Mouse (Mus musculus) forebrain, embryonic 11.5 days (tissue): ENCODE measurements around the gene Arhgdib. TPM values are rescaled to one million over a fixed set of nuclear protein-coding genes. Genes with fewer than 3 reads are reported as not detected.
A peak's percentile ranks its signal among the peaks of the same experiment; 100 is the strongest.

ENCODE experiments used
- ATAC-seq: fragments of 200-750 bp; cut with Nextera tagmentation; replicated peaks from 2 replicates; pipeline ENCODE4 v1.8.0; 2017; ENCODE audit warnings: moderate TSS enrichment; ENCODE audit not compliant: low FRiP score
- DNase-seq: peaks from one replicate; pipeline ENCODE4 v3.0.0-alpha.2; 2017; ENCODE audit warnings: low spot score
- H3K27ac ChIP-seq: fragments of 300-500 bp; sonication (generic); 2 replicates; pipeline ENCODE4 v1.5.1; 2014; ENCODE audit warnings: low read depth, low read length
- H3K27me3 ChIP-seq: fragments of 300-500 bp; sonication (generic); 2 replicates; pipeline ENCODE4 v1.6.1; 2014; ENCODE audit warnings: mild to moderate bottlenecking, low read length, mixed read lengths; ENCODE audit not compliant: control insufficient read depth, insufficient read depth
- H3K36me3 ChIP-seq: fragments of 300-500 bp; sonication (generic); 2 replicates; pipeline ENCODE4 v1.6.1; 2014; ENCODE audit warnings: mild to moderate bottlenecking, low read length, moderate library complexity, mixed read lengths; ENCODE audit not compliant: control insufficient read depth, insufficient read depth
- H3K4me1 ChIP-seq: fragments of 300-500 bp; sonication (generic); replicated peaks from 2 replicates; pipeline ENCODE4 v1.6.1; 2014; ENCODE audit warnings: low read length, mixed read lengths; ENCODE audit not compliant: control insufficient read depth, insufficient read depth
- H3K4me2 ChIP-seq: fragments of 300-500 bp; sonication (generic); 2 replicates; pipeline ENCODE4 v1.6.1; 2014; ENCODE audit warnings: low read depth, mild to moderate bottlenecking, low read length, moderate library complexity, mixed read lengths; ENCODE audit not compliant: severe bottlenecking
- H3K4me3 ChIP-seq: fragments of 300-500 bp; sonication (generic); 2 replicates; pipeline ENCODE4 v1.5.1; 2014; ENCODE audit warnings: low read depth, low read length
- H3K9ac ChIP-seq: fragments of 300-500 bp; sonication (generic); 2 replicates; pipeline ENCODE4 v1.6.1; 2014; ENCODE audit warnings: low read length
- H3K9me3 ChIP-seq: fragments of 300-500 bp; sonication (generic); 2 replicates; pipeline ENCODE4 v1.6.1; 2016; ENCODE audit warnings: low read length, mixed read lengths; ENCODE audit not compliant: control insufficient read depth
- WGBS: fragments of 180-500 bp; shearing (Covaris S2); extraction: QIAGEN DNeasy Blood & Tissue Kit; methylation state at CpG from one replicate; pipeline ENCODE4 v1.1.7; 2014; 5-methylcytosine and 5-hydroxymethylcytosine counted together
- polyA plus RNA-seq: library from polyadenylated mRNA; unstranded; fragments of >200 nt; fragmentation: Nextera tagmentation; extraction: Ambion mirVana; gene quantifications from 2 replicates; pipeline ENCODE4 v1.2.1, GENCODE M21; 2014

Arhgdib gene
- polyA plus RNA-seq, 1 experiment from 2014 or later = 25.2 TPM

GRCm38 (mm10) chr6:136906937-136907293, 34.8 kb downstream of the Arhgdib start:
- H3K4me2 ChIP-seq = no peak overlapping the region
- DNase-seq = no peak
- WGBS = 73% methylated on average over 10 of the region's 10 CpGs
- no peaks in the 10 kb centered on the region for H3K4me1 ChIP-seq
- no peak overlapping the region for H3K27ac ChIP-seq
- no peaks in the 10 kb centered on the region for H3K36me3 ChIP-seq
- H3K9ac ChIP-seq = no peak overlapping the region
- H3K4me3 ChIP-seq = no peak overlapping the region
- no peaks in the 10 kb centered on the region for H3K9me3 ChIP-seq
- H3K27me3 ChIP-seq = no peaks in the 10 kb centered on the region
- peak; percentile 42; the same call in 1 of the 2 replicates for ATAC-seq

GRCm38 (mm10) chr6:136906283-136906936, 35.3 kb downstream of the Arhgdib start:
- 86% methylated on average over 19 of the region's 19 CpGs for WGBS
- H3K27ac ChIP-seq = no peak overlapping the region

GRCm38 (mm10) chr6:136903885-136904470, 37.7 kb downstream of the Arhgdib start:
- Histone ChIP-seq H3K4me3 (no peak overlapping the region), H3K36me3 (no peaks in the 10 kb centered on the region), H3K9ac (no peak overlapping the region), H3K27me3 (no peaks in the 10 kb centered on the region), H3K4me2 (no peak overlapping the region), H3K9me3 (no peaks in the 10 kb centered on the region), H3K27ac (no peak overlapping the region), H3K4me1 (no peaks in the 10 kb centered on the region)
- DNase-seq = no peak
- WGBS = 66% methylated on average over 8 of the region's 8 CpGs
- ATAC-seq = no peak

More at GRCm38 (mm10) chr6:136906283-136906936, 35.3 kb downstream of the Arhgdib start:
- H3K9ac ChIP-seq = no peak overlapping the region
- H3K36me3 ChIP-seq = no peaks in the 10 kb centered on the region
- H3K4me3 ChIP-seq = no peak overlapping the region
- no peak for ATAC-seq
- no peaks in the 10 kb centered on the region for H3K4me1 ChIP-seq
- no peaks in the 10 kb centered on the region for H3K27me3 ChIP-seq
- DNase-seq = no peak
- no peak overlapping the region for H3K4me2 ChIP-seq
- no peaks in the 10 kb centered on the region for H3K9me3 ChIP-seq

- no peak overlapping the region for H3K9ac ChIP-seq
- DNase-seq = no peak
- H3K9me3 ChIP-seq = no peaks in the 10 kb centered on the region
- ATAC-seq = no peak
- H3K4me1 ChIP-seq = no peaks in the 10 kb centered on the region
- no peak overlapping the region for H3K4me2 ChIP-seq
- no peak overlapping the region for H3K4me3 ChIP-seq
- no peaks in the 10 kb centered on the region for H3K27me3 ChIP-seq
- no peaks in the 10 kb centered on the region for H3K36me3 ChIP-seq
- WGBS = 90% methylated on average over 9 of the region's 9 CpGs
- no peak overlapping the region for H3K27ac ChIP-seq
These were observed 39.2 kb downstream of the Arhgdib start for GRCm38 (mm10) chr6:136902527-136902926.

GRCm38 (mm10) chr6:136901010-136901409, 40.7 kb downstream of the Arhgdib start:
- H3K4me1 ChIP-seq = no peaks in the 10 kb centered on the region
- H3K27ac ChIP-seq = no peak overlapping the region
- H3K27me3 ChIP-seq = no peaks in the 10 kb centered on the region
- 87% methylated on average over 2 of the region's 2 CpGs for WGBS
- H3K9ac ChIP-seq = no peak overlapping the region
- DNase-seq (peak; percentile 13), ATAC-seq (no peak)
- H3K4me2 ChIP-seq = no peak overlapping the region
- no peaks in the 10 kb centered on the region for H3K36me3 ChIP-seq
- no peaks in the 10 kb centered on the region for H3K9me3 ChIP-seq
- no peak overlapping the region for H3K4me3 ChIP-seq

GRCm38 (mm10) chr6:136900369-136901009, 41.2 kb downstream of the Arhgdib start:
- no peaks in the 10 kb centered on the region for H3K27me3 ChIP-seq
- H3K4me1 ChIP-seq = no peaks in the 10 kb centered on the region
- H3K9me3 ChIP-seq = no peaks in the 10 kb centered on the region
- peak; percentile 3 for DNase-seq
- no peak overlapping the region for H3K4me3 ChIP-seq
- H3K4me2 ChIP-seq = no peak overlapping the region
- H3K36me3 ChIP-seq = no peaks in the 10 kb centered on the region
- H3K27ac ChIP-seq = no peak overlapping the region
- no peak overlapping the region for H3K9ac ChIP-seq
- ATAC-seq = no peak
- 85% methylated on average over 4 of the region's 4 CpGs for WGBS

GRCm38 (mm10) chr6:136898954-136899353, 42.7 kb downstream of the Arhgdib start:
- Histone ChIP-seq H3K4me2 (no peak overlapping the region), H3K9ac (no peak overlapping the region), H3K4me3 (no peak overlapping the region), H3K4me1 (no peaks in the 10 kb centered on the region), H3K9me3 (no peaks in the 10 kb centered on the region), H3K27ac (no peak overlapping the region), H3K27me3 (no peaks in the 10 kb centered on the region), H3K36me3 (no peaks in the 10 kb centered on the region)
- ATAC-seq (no peak), DNase-seq (no peak)
- WGBS = 85% methylated on average over 2 of the region's 2 CpGs

GRCm38 (mm10) chr6:136898222-136898621, 43.5 kb downstream of the Arhgdib start:
- Histone ChIP-seq H3K27ac (no peak overlapping the region), H3K4me3 (no peak overlapping the region), H3K27me3 (no peaks in the 10 kb centered on the region), H3K9ac (no peak overlapping the region), H3K36me3 (no peaks in the 10 kb centered on the region), H3K4me2 (no peak overlapping the region), H3K4me1 (no peaks in the 10 kb centered on the region), H3K9me3 (no peaks in the 10 kb centered on the region)
- 79% methylated on average over 4 of the region's 4 CpGs for WGBS
- no peak for DNase-seq
- ATAC-seq = no peak
